In genomic region chr14:118136744-118137452, GRCm38 (mm10) we compare ENCODE assay signal across 8 mouse cellular contexts. TPM values are rescaled to one million over a fixed set of nuclear protein-coding genes. Genes with fewer than 3 reads are reported as not detected.
DNase-seq lines count a peak whose midpoint lies in the region; ATAC-seq and TF ChIP-seq lines count a peak whose summit lies in the region.

Gpr180 (plus strand) TSS chr14:118137158.

- H3K9me3 ChIP-seq in embryonic facial prominence, embryonic 14.5 days (ENCODE audit: control insufficient read depth, low read length): no peaks in the 10 kb centered on the region
- no peaks in the 10 kb centered on the region for H3K9me3 ChIP-seq in limb, embryonic 13.5 days
- no peaks in the 10 kb centered on the region for H3K9me3 ChIP-seq in midbrain, embryonic 16.5 days (replicated peaks; ENCODE audit: control insufficient read depth, low read length, poor library complexity, severe bottlenecking)

- no peaks in the 10 kb centered on the region for H3K79me2 ChIP-seq in heart, adult 2 months (replicated peaks; ENCODE audit: control insufficient read depth, insufficient read depth, low read length)

- no peaks in the 10 kb centered on the region for H3K27me3 ChIP-seq in embryonic facial prominence, embryonic 14.5 days (replicated peaks; ENCODE audit: control insufficient read depth, insufficient read depth, low read length)
- H3K27me3 ChIP-seq in heart, adult 2 months (ENCODE audit: control insufficient read depth, insufficient read depth, low read length): no peaks in the 10 kb centered on the region
- 0 out of 2 replicates have a peak, but pooled peaks cover 4% of the 10 kb centered on the region for H3K27me3 ChIP-seq in limb, embryonic 13.5 days
- no peaks in the 10 kb centered on the region for H3K27me3 ChIP-seq in midbrain, embryonic 16.5 days (ENCODE audit: control insufficient read depth, insufficient read depth, low read depth, low read length)

- TF ChIP-seq CTCF in heart, adult 2 months (IDR thresholded peaks at IDR 0.05): no peak

- peak; percentile 97 for DNase-seq in 3T3-L1 (ENCODE audit: low read depth, low spot score)
- DNase-seq in adrenal gland, postnatal 4 days (ENCODE audit: low spot score in 2 of 2): peak; percentile 90
- DNase-seq in embryonic facial prominence, embryonic 14.5 days (ENCODE audit: low spot score): peak; percentile 99
- DNase-seq in heart, adult 2 months: peak; percentile 96
- DNase-seq in kidney, adult 8-10 months: peak; percentile 95
- DNase-seq in spleen, postnatal 10 days (ENCODE audit: low spot score in 2 of 2): peak; percentile 93 to 97

- ATAC-seq in embryonic facial prominence, embryonic 14.5 days (ENCODE audit: low read depth): peak; percentile 99
- ATAC-seq in limb, embryonic 13.5 days (ENCODE audit: low FRiP score, low read depth): peak; percentile 97
- ATAC-seq in midbrain, embryonic 16.5 days: peak; percentile 97

- H3K27ac ChIP-seq in embryonic facial prominence, embryonic 14.5 days (replicated peaks; ENCODE audit: low read depth, low read length): peak within 1 kb of the TSS; percentile 73
- peak within 1 kb of the TSS; percentile 76 for H3K27ac ChIP-seq in heart, adult 2 months
- H3K27ac ChIP-seq in limb, embryonic 13.5 days: 0 out of 2 replicates have a peak within 1 kb of the TSS, but pooled peaks have one; percentile 28
- peak within 1 kb of the TSS; percentile 81 for H3K27ac ChIP-seq in midbrain, embryonic 16.5 days (ENCODE audit: low read length)

- peaks cover 3% of the 10 kb centered on the region; the same call in 1 of the 2 replicates for H3K4me1 ChIP-seq in embryonic facial prominence, embryonic 14.5 days (ENCODE audit: control insufficient read depth, insufficient read depth, low read length)
- peaks cover 2% of the 10 kb centered on the region for H3K4me1 ChIP-seq in heart, adult 2 months (ENCODE audit: control insufficient read depth, insufficient read depth, low read length)
- H3K4me1 ChIP-seq in limb, embryonic 13.5 days: peaks cover 18% of the 10 kb centered on the region
- H3K4me1 ChIP-seq in midbrain, embryonic 16.5 days (ENCODE audit: control insufficient read depth, insufficient read depth, low read length): peaks cover 12% of the 10 kb centered on the region

- H3K36me3 ChIP-seq in embryonic facial prominence, embryonic 14.5 days (ENCODE audit: control insufficient read depth, insufficient read depth, low read length): peaks cover 23% of the 10 kb centered on the region
- H3K36me3 ChIP-seq in heart, adult 2 months (ENCODE audit: control insufficient read depth, insufficient read depth, low read length): peaks cover 2% of the 10 kb centered on the region; the same call in 1 of the 2 replicates
- H3K36me3 ChIP-seq in limb, embryonic 13.5 days: peaks cover 30% of the 10 kb centered on the region
- H3K36me3 ChIP-seq in midbrain, embryonic 16.5 days (ENCODE audit: control insufficient read depth, insufficient read depth, low read length): peaks cover 3% of the 10 kb centered on the region; the same call in 1 of the 2 replicates

- no peak for TF ChIP-seq EP300 in heart, adult 2 months (IDR thresholded peaks at IDR 0.05; ENCODE audit: insufficient read depth, low read depth, low read length)

- peak within 1 kb of the TSS; percentile 92 for H3K4me3 ChIP-seq in embryonic facial prominence, embryonic 14.5 days (ENCODE audit: low read depth, low read length)
- H3K4me3 ChIP-seq in heart, adult 2 months: peak within 1 kb of the TSS; percentile 75
- H3K4me3 ChIP-seq in limb, embryonic 13.5 days: peak within 1 kb of the TSS; percentile 85
- H3K4me3 ChIP-seq in midbrain, embryonic 16.5 days (ENCODE audit: low read depth, low read length): peak within 1 kb of the TSS; percentile 90

- TF ChIP-seq POLR2A in heart, adult 2 months (IDR thresholded peaks at IDR 0.05; ENCODE audit: insufficient read depth, low read depth, low read length): peak; percentile 31; the same call in 1 of the 2 replicates

- H3K9ac ChIP-seq in embryonic facial prominence, embryonic 14.5 days (ENCODE audit: low read depth, low read length): peak within 1 kb of the TSS; percentile 91
- H3K9ac ChIP-seq in heart, adult 2 months (ENCODE audit: low read depth, low read length): peak within 1 kb of the TSS; percentile 88
- peak within 1 kb of the TSS; percentile 92 for H3K9ac ChIP-seq in limb, embryonic 13.5 days
- H3K9ac ChIP-seq in midbrain, embryonic 16.5 days (ENCODE audit: low read depth, low read length): peak within 1 kb of the TSS; percentile 88

- intact Hi-C loops in heart, adult 2 months (cut with DNase I): no loop called here

- 0% methylated on average over 33 of the region's 77 CpGs for WGBS in embryonic facial prominence, embryonic 14.5 days
- under 1% methylated on average over 76 of the region's 77 CpGs for WGBS in heart, adult 2 months
- WGBS in limb, embryonic 13.5 days: under 1% methylated on average over 60 of the region's 77 CpGs
- WGBS in midbrain, embryonic 16.5 days: under 1% methylated on average over 62 of the region's 77 CpGs

- H3K4me2 ChIP-seq in embryonic facial prominence, embryonic 14.5 days (ENCODE audit: low read depth, low read length): peak within 1 kb of the TSS; percentile 80
- peak within 1 kb of the TSS; percentile 80 for H3K4me2 ChIP-seq in limb, embryonic 13.5 days (replicated peaks)
- peak within 1 kb of the TSS; percentile 91 for H3K4me2 ChIP-seq in midbrain, embryonic 16.5 days (ENCODE audit: low read length)

RNA-seq across cellular contexts. Expression of gene Gpr180, which starts in this region (rescaled TPM):
- 10 to 100 TPM; 30.7 to 31.3 TPM for total RNA-seq in adrenal gland, postnatal 4 days (2021)
- 91.1 and 92.9 TPM in 2 replicates for polyA plus RNA-seq in embryonic facial prominence, embryonic 14.5 days (2014; fragmentation: Nextera tagmentation; extraction: Ambion mirVana)
- 10 to 100 TPM; 19.9 TPM for total RNA-seq in heart, adult 2 months (2021)
- polyA plus RNA-seq in heart, adult 2 months (2012; rRNA removed): 25.8 and 35.2 TPM in 2 replicates
- polyA plus RNA-seq in limb, embryonic 13.5 days (2015; fragmentation: Nextera tagmentation; extraction: Ambion mirVana): 69.3 and 71.8 TPM in 2 replicates
- polyA plus RNA-seq in midbrain, embryonic 16.5 days (2015; fragmentation: Nextera tagmentation; extraction: Ambion mirVana): 40.4 and 41.5 TPM in 2 replicates

Comparison
In these comparisons a context has a peak if more than half of its experiments do, and no peak if none do; other contexts are left out.
1. Peak in every context shown above with its lines: DNase-seq, ATAC-seq, H3K4me3 ChIP-seq and H3K27ac ChIP-seq.
2. H3K27ac ChIP-seq: peak in every context shown above with its lines; median percentile 81 in midbrain, embryonic 16.5 days; 76 in heart, adult 2 months; 73 in embryonic facial prominence, embryonic 14.5 days; 28 in limb, embryonic 13.5 days.